Mouse (Mus musculus): Measurements from ENCODE around the gene Mef2d.

- TF ChIP-seq TAL1 (IDR thresholded peaks at IDR 0.05; ENCODE audit: low read length) (no peak), GATA1 (IDR thresholded peaks at IDR 0.05; ENCODE audit: low read length) (no peak)
These were observed 72.9 kb downstream of the Mef2d start for GRCm38 (mm10) chr3:88214971-88215552.
